Mouse (Mus musculus): ENCODE data around the gene Runx2.

GRCm38 (mm10) chr17:44702506-44703298 lies 111.9 kb downstream of the Runx2 start:
- TF ChIP-seq CTCF (IDR thresholded peaks at IDR 0.05; ENCODE audit: insufficient read depth, low read depth, low read length) (no peak), POLR2A (IDR thresholded peaks at IDR 0.05; ENCODE audit: insufficient read depth, low read depth, low read length) (no peak)

Data from olfactory bulb, adult 2 months (tissue).